Mouse (Mus musculus): ENCODE data around the gene Clip1. TPM values are rescaled to one million over a fixed set of nuclear protein-coding genes. Genes with fewer than 3 reads are reported as not detected.

Clip1 gene
- polyA plus RNA-seq, 1 experiment: 3.7 TPM

DNA sequence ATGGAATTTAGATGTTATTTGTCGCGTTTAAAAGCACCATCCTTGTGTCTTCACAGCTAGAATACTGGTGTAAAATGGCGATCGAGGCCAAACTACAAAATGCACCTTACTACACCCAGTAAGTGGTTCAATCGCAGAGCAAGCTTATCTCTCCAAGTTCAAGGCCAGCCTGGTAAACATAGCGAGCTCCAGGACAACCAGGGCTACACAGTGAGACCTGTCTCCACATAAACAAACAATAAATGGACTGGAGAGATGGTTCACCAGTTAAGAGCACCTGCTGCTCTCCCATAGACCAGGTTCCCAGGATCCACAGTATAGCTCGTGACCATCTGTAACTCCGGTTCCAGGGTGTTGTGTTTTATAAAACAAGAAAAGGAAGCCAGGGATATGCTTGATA is 111.1 kb downstream of the Clip1 start:
- Histone ChIP-seq H3K4me1 (peaks cover 25% of the 10 kb centered on the region), H3K27me3 (replicated peaks) (no peaks in the 10 kb centered on the region), H3K36me3 (replicated peaks; ENCODE audit: low read length) (peaks cover 24% of the 10 kb centered on the region), H3K4me3 (replicated peaks) (peak overlapping the region; percentile 94), H3K9me3 (no peaks in the 10 kb centered on the region)
- TF ChIP-seq FLI1 (IDR thresholded peaks at IDR 0.05; ENCODE audit: low read length) (no peak), GATA1 (IDR thresholded peaks at IDR 0.05; ENCODE audit: borderline replicate concordance, low read length) (no peak)

- no peak for TF ChIP-seq FLI1 (IDR thresholded peaks at IDR 0.05; ENCODE audit: low read length)
- TF ChIP-seq GATA1 (IDR thresholded peaks at IDR 0.05; ENCODE audit: borderline replicate concordance, low read length): no peak
- peaks cover 30% of the 10 kb centered on the region for H3K36me3 ChIP-seq (replicated peaks; ENCODE audit: low read length)
- H3K27me3 ChIP-seq (replicated peaks): no peaks in the 10 kb centered on the region
- peak within 1 kb of the TSS; percentile 94 for H3K4me3 ChIP-seq (replicated peaks)
- H3K9me3 ChIP-seq: no peaks in the 10 kb centered on the region
- H3K4me1 ChIP-seq: peaks cover 25% of the 10 kb centered on the region
These were observed 111.8 kb downstream of the Clip1 start, which contains the start of gene Vps33a for GRCm38 (mm10) chr5:123572357-123573186. Gene Vps33a, minus strand, starts transcription at chr5:123573038.

- H3K9me3 ChIP-seq: no peaks in the 10 kb centered on the region
- no peaks in the 10 kb centered on the region for H3K27me3 ChIP-seq (replicated peaks)
- TF ChIP-seq GATA1 (IDR thresholded peaks at IDR 0.05; ENCODE audit: borderline replicate concordance, low read length): no peak
- no peak for TF ChIP-seq FLI1 (IDR thresholded peaks at IDR 0.05; ENCODE audit: low read length)
- H3K4me3 ChIP-seq (replicated peaks): no peak overlapping the region
- H3K4me1 ChIP-seq: no peaks in the 10 kb centered on the region
- H3K36me3 ChIP-seq (replicated peaks; ENCODE audit: low read length): peaks cover 96% of the 10 kb centered on the region
These were observed 123.3 kb downstream of the Clip1 start for GRCm38 (mm10) chr5:123561128-123561527.

DNA sequence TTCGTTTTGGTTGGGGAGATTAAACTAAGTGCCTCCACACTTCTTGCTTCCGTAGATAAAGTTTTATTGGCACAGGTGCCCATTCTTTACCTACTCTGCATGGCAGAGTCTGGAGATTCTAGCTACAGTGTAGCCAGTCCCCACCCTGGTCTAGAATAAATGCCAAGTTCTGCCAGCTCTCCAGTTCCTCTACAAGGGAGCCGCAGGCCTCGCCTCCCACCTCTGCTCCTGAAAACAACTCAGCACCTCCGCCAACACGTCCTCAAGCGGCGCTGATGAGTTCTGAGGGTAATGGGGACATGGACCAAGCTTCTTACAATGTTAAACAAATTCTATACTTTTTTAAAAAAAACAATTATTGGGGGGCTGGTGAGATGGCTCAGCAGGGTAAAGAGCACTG is 124.8 kb downstream of the Clip1 start:
- Histone ChIP-seq H3K36me3 (replicated peaks; ENCODE audit: low read length) (peaks cover 92% of the 10 kb centered on the region), H3K9me3 (no peaks in the 10 kb centered on the region), H3K27me3 (replicated peaks) (no peaks in the 10 kb centered on the region), H3K4me3 (replicated peaks) (no peak overlapping the region), H3K4me1 (no peaks in the 10 kb centered on the region)
- no peak for TF ChIP-seq FLI1 (IDR thresholded peaks at IDR 0.05; ENCODE audit: low read length)
- no peak for TF ChIP-seq GATA1 (IDR thresholded peaks at IDR 0.05; ENCODE audit: borderline replicate concordance, low read length)

DNA sequence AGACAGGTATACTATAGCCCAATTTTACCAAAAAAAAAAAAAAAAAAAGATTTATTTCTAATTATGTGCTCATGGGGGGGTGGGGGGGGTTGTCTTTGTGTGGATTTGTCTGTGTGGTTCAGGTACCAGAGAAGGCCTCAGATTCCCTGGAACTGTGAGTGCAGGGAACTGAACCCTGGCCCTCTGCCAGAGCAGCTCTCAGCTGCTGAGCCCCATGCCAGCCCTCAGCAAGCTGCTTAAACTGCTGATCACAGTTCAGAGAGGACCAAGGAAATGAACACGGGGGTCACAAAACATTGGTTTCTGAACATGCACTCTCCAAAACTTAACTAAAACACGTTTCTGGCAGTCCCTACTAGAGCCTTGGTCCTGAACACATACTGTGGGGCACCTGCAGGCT is 128.0 kb downstream of the Clip1 start:
- Histone ChIP-seq H3K4me3 (replicated peaks) (no peak overlapping the region), H3K27me3 (replicated peaks) (no peaks in the 10 kb centered on the region), H3K9me3 (no peaks in the 10 kb centered on the region), H3K36me3 (replicated peaks; ENCODE audit: low read length) (peaks cover 69% of the 10 kb centered on the region), H3K4me1 (no peaks in the 10 kb centered on the region)
- TF ChIP-seq FLI1 (IDR thresholded peaks at IDR 0.05; ENCODE audit: low read length) (no peak), GATA1 (IDR thresholded peaks at IDR 0.05; ENCODE audit: borderline replicate concordance, low read length) (no peak)

DNA sequence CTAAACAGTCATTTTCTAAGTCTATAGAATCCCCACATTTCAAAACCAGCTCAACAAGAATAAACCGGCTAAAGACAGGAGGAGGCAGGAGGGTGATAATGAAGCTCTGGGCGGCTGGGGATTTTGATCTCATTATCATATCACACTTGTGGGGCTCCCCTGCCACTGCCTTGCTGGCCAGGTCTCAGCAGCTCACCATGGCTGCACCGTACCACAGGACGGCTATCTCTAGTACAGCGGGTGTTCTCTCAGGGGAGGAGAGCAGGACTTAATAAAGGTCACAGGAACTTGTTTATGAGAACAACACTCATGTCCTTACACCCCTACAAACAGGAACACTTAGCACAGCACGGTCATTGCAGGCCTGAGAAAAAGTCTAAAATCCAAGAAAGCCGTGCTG is 128.7 kb downstream of the Clip1 start:
- Histone ChIP-seq H3K9me3 (no peaks in the 10 kb centered on the region), H3K27me3 (replicated peaks) (no peaks in the 10 kb centered on the region), H3K36me3 (replicated peaks; ENCODE audit: low read length) (peaks cover 61% of the 10 kb centered on the region), H3K4me3 (replicated peaks) (no peak overlapping the region), H3K4me1 (no peaks in the 10 kb centered on the region)
- no peak for TF ChIP-seq FLI1 (IDR thresholded peaks at IDR 0.05; ENCODE audit: low read length)
- no peak for TF ChIP-seq GATA1 (IDR thresholded peaks at IDR 0.05; ENCODE audit: borderline replicate concordance, low read length)

DNA sequence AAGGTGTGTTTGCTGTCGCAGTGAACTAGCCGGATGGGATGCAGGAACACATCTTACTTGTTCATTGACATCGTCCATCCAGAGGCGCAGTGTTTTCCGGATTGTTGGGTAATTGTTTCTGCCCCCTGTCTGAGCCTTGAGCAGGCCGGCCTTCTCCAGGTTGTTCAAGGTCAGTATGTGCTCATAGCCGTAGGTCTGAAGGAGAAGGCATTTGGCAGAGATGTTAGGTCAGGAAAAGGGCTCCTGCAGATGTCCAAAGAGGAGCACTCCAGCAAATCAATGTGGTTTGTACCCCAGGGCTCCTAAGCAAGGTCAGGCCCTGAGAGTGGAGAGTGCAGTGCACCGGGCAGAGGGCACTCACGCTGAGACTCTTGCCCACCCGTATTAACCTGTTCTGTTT is 150.6 kb downstream of the Clip1 start:
- TF ChIP-seq FLI1 (IDR thresholded peaks at IDR 0.05; ENCODE audit: low read length) (no peak), GATA1 (IDR thresholded peaks at IDR 0.05; ENCODE audit: borderline replicate concordance, low read length) (no peak)
- Histone ChIP-seq H3K9me3 (no peaks in the 10 kb centered on the region), H3K4me1 (no peaks in the 10 kb centered on the region), H3K36me3 (replicated peaks; ENCODE audit: low read length) (peaks cover 89% of the 10 kb centered on the region), H3K4me3 (replicated peaks) (no peak overlapping the region), H3K27me3 (replicated peaks) (no peaks in the 10 kb centered on the region)

DNA sequence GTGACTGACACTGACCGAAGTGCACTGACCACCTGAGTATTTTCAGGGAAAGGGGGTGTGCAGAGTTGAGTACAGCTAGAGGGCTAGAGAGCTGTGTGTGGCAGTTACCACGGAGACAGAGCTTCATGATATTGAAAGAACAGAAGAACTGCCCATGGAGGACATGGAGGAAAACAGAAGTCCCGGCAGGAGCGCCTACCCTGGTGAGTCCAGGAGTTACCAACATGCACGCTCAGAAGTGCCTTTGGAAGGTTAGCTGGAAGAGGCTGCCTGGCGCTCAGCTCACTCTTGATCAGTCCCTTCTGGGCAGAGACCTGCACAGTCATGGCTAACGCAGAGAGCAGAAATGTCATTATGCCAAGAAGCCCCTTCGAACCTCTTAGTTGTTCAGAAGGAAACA is 154.4 kb downstream of the Clip1 start:
- Histone ChIP-seq H3K27me3 (replicated peaks) (no peaks in the 10 kb centered on the region), H3K4me3 (replicated peaks) (no peak overlapping the region), H3K9me3 (no peaks in the 10 kb centered on the region), H3K4me1 (peaks cover under 1% of the 10 kb centered on the region), H3K36me3 (replicated peaks; ENCODE audit: low read length) (peaks cover 98% of the 10 kb centered on the region)
- TF ChIP-seq GATA1 (IDR thresholded peaks at IDR 0.05; ENCODE audit: borderline replicate concordance, low read length) (no peak), FLI1 (IDR thresholded peaks at IDR 0.05; ENCODE audit: low read length) (no peak)

GRCm38 (mm10) chr5:123528641-123529040 is 155.8 kb downstream of the Clip1 start:
- Histone ChIP-seq H3K36me3 (replicated peaks; ENCODE audit: low read length) (peaks cover 85% of the 10 kb centered on the region), H3K4me3 (replicated peaks) (no peak overlapping the region), H3K4me1 (peaks cover 8% of the 10 kb centered on the region), H3K9me3 (no peaks in the 10 kb centered on the region), H3K27me3 (replicated peaks) (no peaks in the 10 kb centered on the region)
- TF ChIP-seq FLI1 (IDR thresholded peaks at IDR 0.05; ENCODE audit: low read length) (no peak), GATA1 (IDR thresholded peaks at IDR 0.05; ENCODE audit: borderline replicate concordance, low read length) (no peak)

Other genes starting within 250 kb of the Clip1 start
- gene Lrrc43, start 195.3 kb downstream of the Clip1 start, polyA plus RNA-seq (2012; ENCODE audit: insufficient read depth, low replicate concordance): not detected in 2 replicates
- gene Il31, start 195.1 kb downstream of the Clip1 start, polyA plus RNA-seq (2012; ENCODE audit: insufficient read depth, low replicate concordance): not detected in 2 replicates
- gene B3gnt4, start 174.2 kb downstream of the Clip1 start, polyA plus RNA-seq (2012; ENCODE audit: insufficient read depth, low replicate concordance): not detected in 2 replicates
- 7.4 TPM in 1 of 2 replicates, not detected in the other for gene Diablo, start 160.4 kb downstream of the Clip1 start, polyA plus RNA-seq (2012; ENCODE audit: insufficient read depth, low replicate concordance)
- not detected in 2 replicates for gene Gm49027, start 159.1 kb downstream of the Clip1 start, polyA plus RNA-seq (2012; ENCODE audit: insufficient read depth, low replicate concordance)
- gene Vps33a, start 111.6 kb downstream of the Clip1 start, polyA plus RNA-seq (2012; ENCODE audit: insufficient read depth, low replicate concordance): 4.6 TPM in 1 of 2 replicates, not detected in the other
- gene Zcchc8, start 36.5 kb upstream of the Clip1 start, polyA plus RNA-seq (2012; ENCODE audit: insufficient read depth, low replicate concordance): 24.3 and 25.8 TPM in 2 replicates
- 15.1 TPM in 1 of 2 replicates, not detected in the other for gene Rsrc2, start 64.8 kb upstream of the Clip1 start, polyA plus RNA-seq (2012; ENCODE audit: insufficient read depth, low replicate concordance)
- gene Kntc1, start 65.1 kb upstream of the Clip1 start, polyA plus RNA-seq (2012; ENCODE audit: insufficient read depth, low replicate concordance): 0.78 TPM in 1 of 2 replicates, not detected in the other
- gene Hcar2, start 180.9 kb upstream of the Clip1 start, polyA plus RNA-seq (2012; ENCODE audit: insufficient read depth, low replicate concordance): not detected in 2 replicates
- 0.50 TPM in 1 of 2 replicates, not detected in the other for gene Hcar1, start 195.4 kb upstream of the Clip1 start, polyA plus RNA-seq (2012; ENCODE audit: insufficient read depth, low replicate concordance)
- 3.0 and 91.3 TPM in 2 replicates for gene Denr, start 222.6 kb upstream of the Clip1 start, polyA plus RNA-seq (2012; ENCODE audit: insufficient read depth, low replicate concordance)
- not detected in 2 replicates for gene Gm43518, start 242.8 kb upstream of the Clip1 start, polyA plus RNA-seq (2012; ENCODE audit: insufficient read depth, low replicate concordance)
- 2.1 TPM in 1 of 2 replicates, not detected in the other for gene Ccdc62, start 246.1 kb upstream of the Clip1 start, polyA plus RNA-seq (2012; ENCODE audit: insufficient read depth, low replicate concordance)

Data from megakaryocyte, embryonic 14.5 days (primary cell).